Comparison of ENCODE assay signal across 15 mouse cellular contexts in the genomic region with DNA sequence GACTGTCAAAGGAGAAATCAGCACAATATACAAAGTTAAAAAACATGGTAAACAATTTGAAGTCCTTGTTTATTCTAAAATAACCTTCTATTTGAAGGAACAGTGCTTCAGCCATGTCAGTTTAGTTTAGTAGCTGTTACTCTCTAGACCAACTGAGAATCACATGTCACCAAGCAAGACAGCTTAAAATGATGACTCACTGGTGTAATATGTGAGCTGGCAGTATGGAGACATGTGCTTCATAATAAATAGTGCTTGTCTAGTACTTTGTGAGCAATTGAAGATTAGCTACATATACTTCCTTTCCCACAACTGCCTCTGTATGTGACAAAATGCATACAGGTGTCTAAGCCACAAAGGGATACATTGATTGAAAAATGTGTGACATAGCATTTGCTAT.
"Had no signal": no experiment of that assay in that cellular context is flagged by ENCODE, and none has a peak within 500 bp of the region (broad histone marks: within the 10 kb centered on the region; RNA-seq: fewer than 3 reads in every experiment).

No protein-coding gene starts in this region.

- H3K9ac ChIP-seq: kidney, embryonic 15.5 days; limb, embryonic 12.5 days; limb, embryonic 15.5 days; liver, embryonic 14.5 days; liver, postnatal 0 days; midbrain, embryonic 12.5 days had no signal

- ATAC-seq: liver, postnatal 0 days; midbrain, embryonic 16.5 days had no signal

- H3K4me1 ChIP-seq: kidney, embryonic 15.5 days; limb, embryonic 12.5 days; limb, embryonic 15.5 days; midbrain, embryonic 12.5 days had no signal

- H3K9me3 ChIP-seq: kidney, embryonic 15.5 days; limb, embryonic 12.5 days; limb, embryonic 15.5 days; midbrain, embryonic 12.5 days had no signal

- H3K27ac ChIP-seq: kidney, embryonic 15.5 days; limb, embryonic 12.5 days; limb, embryonic 15.5 days; liver, embryonic 14.5 days; macrophage; midbrain, embryonic 12.5 days had no signal

- DNase-seq: kidney, adult 8-10 months; kidney, postnatal 10 days; kidney, postnatal 4 days; left cerebral cortex, postnatal 4 days; liver, postnatal 0 days; thymus, adult 18-20 months; thymus, postnatal 36 days had no signal

- H3K4me3 ChIP-seq: kidney, embryonic 15.5 days; limb, embryonic 12.5 days; limb, embryonic 15.5 days; midbrain, embryonic 12.5 days had no signal

- H3K27me3 ChIP-seq: kidney, embryonic 15.5 days; limb, embryonic 12.5 days; limb, embryonic 15.5 days; midbrain, embryonic 12.5 days had no signal

- H3K36me3 ChIP-seq: kidney, embryonic 15.5 days; limb, embryonic 12.5 days; limb, embryonic 15.5 days; midbrain, embryonic 12.5 days had no signal

- H3K4me2 ChIP-seq: kidney, embryonic 15.5 days; limb, embryonic 12.5 days; limb, embryonic 15.5 days; liver, embryonic 11.5 days; midbrain, embryonic 12.5 days had no signal
